Mouse (Mus musculus): ENCODE data around the gene Zfp423.
"Not testable (repeated sequence)": the region's sequence is repeated elsewhere in the genome, so short reads cannot be mapped to it uniquely, and the experiment has no call there.

Gene Zfp423

GRCm38 (mm10) chr8:87904108-87904507, 55.3 kb downstream of the Zfp423 start:
- DNase-seq (ENCODE audit: low read depth in 2 of 2, low spot score in 2 of 2): no peak

GRCm38 (mm10) chr8:87895203-87896041, 64.0 kb downstream of the Zfp423 start:
- no peak for DNase-seq (ENCODE audit: low read depth in 2 of 2, low spot score in 2 of 2)

GRCm38 (mm10) chr8:87894287-87894686, 65.1 kb downstream of the Zfp423 start:
- DNase-seq (ENCODE audit: low read depth in 2 of 2, low spot score in 2 of 2): no peak

DNA sequence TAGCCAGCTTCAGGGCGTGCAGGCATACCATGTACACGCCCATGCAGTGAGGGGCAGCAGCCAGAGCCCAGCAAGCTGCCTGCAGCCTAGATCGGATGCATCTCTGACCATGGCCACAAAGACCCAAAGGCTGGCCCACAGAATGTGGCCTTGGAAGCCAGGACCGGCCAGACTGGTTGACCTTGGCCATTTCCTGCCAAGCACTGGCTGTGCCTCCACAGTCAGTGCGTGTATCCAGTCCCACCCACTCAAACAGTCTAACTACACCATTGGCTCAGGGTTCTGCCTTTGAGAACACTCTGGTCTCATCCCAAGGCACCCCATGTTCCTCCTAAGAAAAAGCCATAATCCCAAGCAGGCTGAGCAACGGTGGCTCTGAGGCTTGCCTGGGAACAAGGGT, 65.8 kb downstream of the Zfp423 start:
- DNase-seq (ENCODE audit: low read depth in 2 of 2, low spot score in 2 of 2): no peak

- no peak for DNase-seq (ENCODE audit: low read depth in 2 of 2, low spot score in 2 of 2)
Observed at GRCm38 (mm10) chr8:87892891-87893290, 66.5 kb downstream of the Zfp423 start.

GRCm38 (mm10) chr8:87891884-87892283, 67.5 kb downstream of the Zfp423 start:
- DNase-seq (ENCODE audit: low read depth in 2 of 2, low spot score in 2 of 2): no peak

DNA sequence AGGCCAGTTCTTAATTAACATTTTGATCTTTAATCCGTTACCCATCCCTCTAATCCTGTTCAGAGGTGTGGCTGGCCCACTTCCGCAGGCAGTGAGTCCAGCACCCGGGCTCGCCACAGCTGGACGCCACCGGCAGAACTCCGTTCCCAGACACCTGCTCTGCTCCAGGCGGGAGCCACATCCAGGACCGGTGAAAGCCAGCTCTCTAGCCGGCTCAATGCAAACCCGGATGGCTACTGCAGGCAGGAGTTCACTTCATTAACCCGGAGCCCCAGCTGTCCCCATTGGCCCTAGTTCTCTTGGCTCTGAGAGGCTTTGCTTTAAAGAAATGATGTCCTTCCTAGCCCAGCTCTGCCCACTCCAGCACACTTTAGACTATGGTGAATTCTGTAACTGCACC, 71.4 kb downstream of the Zfp423 start:
- no peak for DNase-seq (ENCODE audit: low read depth in 2 of 2, low spot score in 2 of 2)

DNA sequence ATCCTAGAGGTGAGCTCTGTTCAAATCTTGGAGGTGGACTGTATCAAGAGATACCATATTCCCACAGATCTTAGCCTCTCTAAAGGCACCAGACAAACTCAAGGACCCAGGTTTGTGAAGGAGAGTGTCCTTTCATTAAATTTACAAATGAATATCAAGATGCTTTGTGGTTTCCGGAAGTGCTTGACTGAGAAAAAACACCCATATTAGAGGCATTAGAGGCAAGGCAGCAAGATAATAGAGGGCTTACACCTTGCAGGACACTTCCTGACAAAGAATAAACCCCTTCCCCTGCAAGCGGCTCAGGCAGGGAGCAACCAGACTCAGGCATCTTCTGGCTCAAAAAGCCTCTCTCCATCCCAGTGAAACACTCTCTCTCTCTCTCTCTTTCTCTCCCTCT, 78.3 kb downstream of the Zfp423 start:
- no peak for DNase-seq (ENCODE audit: low read depth in 2 of 2, low spot score in 2 of 2)

DNA sequence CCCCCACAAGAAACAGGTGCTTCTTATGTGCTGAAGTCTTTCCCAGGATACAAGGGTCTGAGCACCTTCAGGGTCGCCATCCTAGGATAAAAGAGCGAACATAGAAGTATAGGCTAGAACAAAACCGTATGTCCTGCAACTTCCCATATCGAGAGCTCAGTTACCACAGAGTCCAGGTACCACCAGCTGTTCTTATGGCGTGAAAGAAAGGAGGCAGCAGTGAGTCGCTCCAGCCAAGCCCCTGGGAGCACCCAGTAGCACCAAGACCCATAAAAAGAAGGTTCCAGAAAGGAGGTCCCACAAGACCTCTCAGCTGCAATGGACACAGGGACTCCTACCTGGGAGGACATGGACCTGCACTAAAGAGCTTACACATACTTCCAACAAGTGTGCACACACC, 83.5 kb downstream of the Zfp423 start:
- no peak for DNase-seq (ENCODE audit: low read depth in 2 of 2, low spot score in 2 of 2)

- DNase-seq (ENCODE audit: low read depth in 2 of 2, low spot score in 2 of 2): no peak
Observed at GRCm38 (mm10) chr8:87875452-87875851, 83.9 kb downstream of the Zfp423 start.

- DNase-seq (ENCODE audit: low read depth in 2 of 2, low spot score in 2 of 2): no peak
Observed at GRCm38 (mm10) chr8:87872987-87873550, 86.3 kb downstream of the Zfp423 start.

DNA sequence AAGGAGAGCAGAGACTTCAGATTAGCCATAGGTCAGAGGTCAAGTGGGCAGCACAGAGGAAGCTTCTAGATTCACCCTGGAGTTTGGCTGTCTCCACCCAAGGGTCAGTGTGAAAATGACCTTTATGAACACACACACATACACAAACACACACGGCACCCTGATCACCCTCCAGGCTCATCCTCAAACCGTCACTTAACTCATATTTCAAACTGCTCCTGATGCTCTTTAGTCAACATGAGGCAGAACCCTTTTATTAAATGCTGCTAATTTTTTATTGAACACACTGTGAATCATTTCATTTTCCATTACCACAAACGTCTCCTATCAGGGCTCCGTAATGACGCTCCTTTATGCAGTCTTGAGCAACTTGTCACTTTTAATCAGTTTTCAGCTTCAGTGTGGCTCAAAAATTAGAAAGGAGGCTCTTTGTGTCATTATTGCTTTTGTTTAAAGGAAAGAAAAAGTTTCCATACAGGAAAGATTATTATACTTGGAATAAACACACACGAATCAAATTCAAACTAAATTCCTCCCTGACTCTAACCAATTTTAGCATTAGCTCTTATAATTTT, 87.0 kb downstream of the Zfp423 start:
- no peak for DNase-seq (ENCODE audit: low read depth in 2 of 2, low spot score in 2 of 2)

DNA sequence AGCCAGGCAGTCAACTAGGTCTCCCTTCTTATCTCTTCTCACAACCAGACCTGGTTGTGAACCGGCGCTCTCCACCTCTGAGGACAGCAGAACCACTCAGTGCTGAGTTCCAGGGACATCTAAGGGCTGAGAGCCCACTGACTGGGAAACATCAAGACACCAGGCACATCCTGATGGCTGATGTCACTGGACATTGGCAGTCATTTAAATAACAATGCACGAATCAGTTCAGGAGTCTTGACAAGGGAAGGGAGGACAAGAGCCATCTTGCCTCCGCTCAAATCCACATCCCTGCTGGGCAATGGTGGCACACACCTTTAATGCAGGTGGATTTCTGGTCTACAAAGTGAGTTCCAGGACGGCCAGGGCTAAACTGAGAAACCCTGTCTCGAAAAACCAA, 92.8 kb downstream of the Zfp423 start:
- DNase-seq (ENCODE audit: low read depth in 2 of 2, low spot score in 2 of 2): no peak

GRCm38 (mm10) chr8:87864236-87864635, 95.2 kb downstream of the Zfp423 start:
- DNase-seq (ENCODE audit: low read depth in 2 of 2, low spot score in 2 of 2): no peak

GRCm38 (mm10) chr8:87863128-87863527, 96.3 kb downstream of the Zfp423 start:
- DNase-seq (ENCODE audit: low read depth in 2 of 2, low spot score in 2 of 2): no peak

DNA sequence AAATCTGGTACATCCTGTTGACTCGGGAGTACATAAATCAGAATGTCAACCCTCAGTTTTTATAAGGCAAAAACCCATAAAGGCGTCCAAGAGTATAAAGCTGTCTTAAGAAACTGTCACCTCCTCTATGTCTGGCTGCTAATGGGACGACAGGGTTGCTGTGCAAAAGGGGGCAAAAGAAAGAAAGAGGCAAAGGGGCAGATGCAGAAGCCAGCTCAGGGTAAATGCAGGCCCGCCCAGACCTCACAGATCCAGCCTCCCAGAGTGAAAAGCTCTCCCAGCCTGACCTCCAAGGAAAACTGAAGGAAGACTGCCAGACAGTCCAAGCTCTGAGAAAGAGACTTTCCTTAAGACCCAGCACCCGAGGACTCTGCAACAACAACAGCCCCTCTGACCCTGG, 97.7 kb downstream of the Zfp423 start:
- DNase-seq (ENCODE audit: low read depth in 2 of 2, low spot score in 2 of 2): no peak

DNA sequence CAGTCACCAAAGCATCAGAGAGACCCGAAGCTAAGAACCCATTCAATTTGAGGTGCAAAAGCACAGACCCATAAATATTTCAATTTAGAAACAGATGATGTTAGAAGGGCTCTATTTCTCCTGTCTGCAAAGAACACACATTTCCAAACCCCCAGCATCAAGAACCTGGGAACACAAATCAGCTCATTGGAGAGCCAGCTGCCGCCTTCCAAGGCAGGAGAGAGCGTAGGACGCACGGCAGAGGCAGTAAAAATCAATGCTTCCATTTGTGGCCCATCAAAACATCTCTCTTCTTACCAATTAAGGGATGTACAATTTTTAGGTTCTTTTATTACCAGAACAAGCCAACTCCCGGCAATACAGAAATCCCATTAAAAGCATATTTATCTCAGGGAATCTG, 98.5 kb downstream of the Zfp423 start:
- no peak for DNase-seq (ENCODE audit: low read depth in 2 of 2, low spot score in 2 of 2)

DNA sequence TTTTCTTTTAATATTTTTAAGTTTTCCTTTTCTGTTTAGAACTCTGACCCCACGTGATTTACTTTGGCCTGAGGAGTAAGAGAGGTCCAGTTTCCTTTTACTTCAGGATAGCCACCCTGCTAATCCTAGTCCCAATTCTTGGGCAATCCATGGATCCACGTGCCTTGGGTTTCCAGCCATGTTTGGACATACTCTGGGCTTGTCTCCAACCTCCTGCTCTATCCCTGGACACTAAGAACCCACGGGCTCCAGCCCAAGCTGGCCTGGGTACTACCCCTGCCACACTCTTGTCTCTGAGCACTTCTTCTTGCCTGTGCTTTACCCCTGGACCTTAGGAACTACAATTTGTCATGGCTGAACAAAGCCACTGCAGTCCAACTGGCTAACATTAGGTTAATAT, 107.5 kb downstream of the Zfp423 start:
- no peak for DNase-seq (ENCODE audit: low read depth in 2 of 2, low spot score in 2 of 2)

DNA sequence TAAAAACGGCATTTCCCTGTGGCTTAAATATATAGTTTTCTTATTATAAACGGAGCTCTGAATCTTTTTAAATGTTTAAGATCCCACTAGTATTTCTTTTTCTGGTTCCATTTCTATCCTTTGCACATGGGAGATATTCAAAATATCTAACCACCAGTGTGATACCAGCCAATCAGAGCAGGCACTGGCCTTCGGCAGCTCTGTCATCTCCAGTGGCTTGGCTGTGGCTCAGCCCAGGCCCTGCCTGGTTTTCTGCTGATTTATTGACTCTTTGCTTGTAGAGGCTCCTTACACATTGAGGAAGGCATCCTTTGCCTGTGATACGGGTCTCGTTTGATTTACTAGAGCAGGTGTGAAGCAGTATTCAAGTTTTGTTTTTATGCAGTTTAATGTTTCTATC, 108.0 kb downstream of the Zfp423 start:
- no peak for DNase-seq (ENCODE audit: low read depth in 2 of 2, low spot score in 2 of 2)

DNA sequence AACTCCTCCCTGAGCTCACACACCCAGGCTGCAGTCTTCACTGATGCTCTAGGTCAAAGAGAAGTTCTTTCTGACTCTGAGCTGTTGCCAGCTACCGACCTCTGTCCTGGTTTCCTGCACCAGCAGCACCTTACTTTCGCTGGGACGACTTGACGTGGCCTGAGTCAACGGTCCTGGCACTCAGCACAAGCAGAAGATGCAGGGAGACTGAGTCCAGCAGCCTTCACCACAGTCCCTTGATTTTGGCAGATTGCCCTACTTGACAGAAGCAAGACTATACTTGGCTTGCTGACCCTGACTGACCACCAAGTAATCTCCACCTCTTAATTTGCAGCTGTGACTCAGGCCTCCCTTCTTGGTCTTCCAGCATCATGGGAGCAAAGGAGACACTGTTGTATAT, 110.6 kb downstream of the Zfp423 start:
- DNase-seq (ENCODE audit: low read depth in 2 of 2, low spot score in 2 of 2): no peak

GRCm38 (mm10) chr8:87847796-87848195, 111.6 kb downstream of the Zfp423 start:
- no peak for DNase-seq (ENCODE audit: low read depth in 2 of 2, low spot score in 2 of 2)

GRCm38 (mm10) chr8:87842096-87842495, 117.3 kb downstream of the Zfp423 start:
- not testable (repeated sequence) for DNase-seq (ENCODE audit: low read depth in 2 of 2, low spot score in 2 of 2)

GRCm38 (mm10) chr8:87837266-87837665, 122.1 kb downstream of the Zfp423 start:
- DNase-seq (ENCODE audit: low read depth in 2 of 2, low spot score in 2 of 2): no peak

All from CD8-positive naive resting alpha-beta T cell, adult 2 months (primary cell).